Mouse (Mus musculus) left cerebral cortex, adult 2 months (tissue): ENCODE results near the gene Gnao1. TPM values are rescaled to one million over a fixed set of nuclear protein-coding genes. Genes with fewer than 3 reads are reported as not detected.

Source experiments
- DNase-seq, 2 experiments: peaks; one replicate each; pipeline ENCODE4 v3.0.0; 2021 to 2022; ENCODE audit warnings: low spot score in 2 of 2, mixed read lengths in 1 of 2; ENCODE audit errors: extremely low spot score in 1 of 2
- H3K27ac ChIP-seq: fragments of 200-600 bp; 2 replicates; pipeline ENCODE4 v1.8.1; 2022
- H3K4me3 ChIP-seq: fragments of 200-600 bp; 2 replicates; pipeline ENCODE4 v1.8.1; 2022
- CTCF ChIP-seq: fragments of 200-600 bp; IDR thresholded peaks from 2 replicates; pipeline ENCODE4 v1.8.1; 2022; ENCODE audit warnings: antibody characterized with exemption, mild to moderate bottlenecking, moderate library complexity
- intact Hi-C: fragments of 180-260 bp; cut with DNase I; formaldehyde crosslinking; loops from one replicate; pipeline ENCODE4 v1.15.1; 2025
- total RNA-seq, 2 experiments: library from RNA; stranded (reverse); gene quantifications; 2 replicates each; pipeline ENCODE4 v1.2.3; 2021

Gene Gnao1
- total RNA-seq, 2 experiments from 2014 or later, result 679 to 734 TPM

DNA sequence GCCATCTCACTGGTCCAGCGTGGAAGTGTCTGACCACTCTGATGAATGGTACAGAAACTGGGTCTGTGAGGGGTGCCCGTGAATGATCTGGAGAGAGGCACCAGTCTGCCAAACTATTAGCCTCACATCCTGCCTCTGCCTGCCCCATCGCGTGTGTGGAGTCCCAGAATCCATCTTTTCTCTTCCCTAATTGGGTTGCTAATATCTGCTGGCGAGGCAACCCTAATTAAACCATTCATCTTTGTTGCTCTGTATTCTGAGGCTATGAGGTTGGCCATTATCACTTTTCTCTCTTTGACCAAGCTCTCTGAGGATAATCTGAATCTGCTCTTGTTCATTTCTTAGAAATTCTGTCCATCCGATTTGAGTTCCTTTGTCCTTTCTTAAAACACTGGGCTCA is 121.6 kb downstream of the Gnao1 start:
- no peak for TF ChIP-seq CTCF
- Histone ChIP-seq H3K4me3 (no peak overlapping the region), H3K27ac (peak overlapping the region; percentile 6)
- intact Hi-C loops, result loop anchor here (2.0 to 5.0 kb wide), 3 partner anchors 121 to 359 kb away; no protein-coding TSS in a partner anchor
- DNase-seq, result no peak

DNA sequence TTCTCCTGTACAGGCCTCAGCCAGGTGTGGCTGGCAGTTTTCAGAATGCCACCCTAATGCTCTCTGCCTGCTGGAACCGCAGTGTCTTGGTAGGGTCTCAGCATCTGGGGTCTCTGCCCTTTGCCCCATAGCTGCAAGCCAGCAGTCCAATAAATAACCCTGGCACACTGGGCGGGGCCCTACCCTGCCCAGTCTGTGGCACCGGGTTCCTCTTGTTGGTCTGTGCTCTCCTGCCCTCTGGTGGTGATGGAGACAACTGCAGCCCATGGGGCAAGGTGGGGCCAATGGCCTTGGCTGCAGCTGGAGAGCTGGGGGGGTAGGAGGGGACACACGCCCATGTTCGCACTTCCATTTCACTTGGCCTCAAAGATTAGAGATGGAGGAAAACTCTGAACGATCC is 123.1 kb downstream of the Gnao1 start:
- no peak overlapping the region for H3K4me3 ChIP-seq
- intact Hi-C loops, result loop anchor here (2.0 to 5.0 kb wide), 3 partner anchors 272 to 361 kb away; no protein-coding TSS in a partner anchor

DNA sequence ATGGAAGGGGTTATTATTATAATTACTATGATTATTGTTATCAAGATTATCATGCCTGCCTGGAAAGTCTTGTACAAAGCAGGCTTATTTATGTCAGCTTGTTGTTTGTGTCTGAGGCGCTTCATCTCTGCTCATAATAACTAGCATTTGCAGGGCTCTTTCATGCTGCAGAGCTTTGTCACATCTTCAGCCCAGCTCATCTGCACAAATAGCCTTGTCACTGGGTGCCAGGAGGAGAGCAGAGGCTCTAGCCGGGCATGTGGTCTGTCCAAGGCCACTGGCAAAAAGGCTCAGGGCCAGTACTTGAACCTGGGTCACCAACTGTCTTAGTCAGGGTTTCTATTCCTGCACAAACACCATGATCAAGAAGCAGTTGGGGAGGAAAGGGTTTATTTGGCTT is 123.5 kb downstream of the Gnao1 start:
- DNase-seq, result no peak
- Histone ChIP-seq H3K27ac (peak overlapping the region; percentile 85; the same call in 1 of the 2 replicates), H3K4me3 (no peak overlapping the region)
- TF ChIP-seq CTCF, result no peak
- intact Hi-C loops, result loop anchor here (2.0 to 5.0 kb wide), 3 partner anchors 272 to 361 kb away; no protein-coding TSS in a partner anchor

More for the DNA sequence above, 123.1 kb downstream of the Gnao1 start:
- peak overlapping the region; percentile 85 for H3K27ac ChIP-seq
- TF ChIP-seq CTCF, result peak; percentile 98
- peak; percentile 83 to 86 for DNase-seq

DNA sequence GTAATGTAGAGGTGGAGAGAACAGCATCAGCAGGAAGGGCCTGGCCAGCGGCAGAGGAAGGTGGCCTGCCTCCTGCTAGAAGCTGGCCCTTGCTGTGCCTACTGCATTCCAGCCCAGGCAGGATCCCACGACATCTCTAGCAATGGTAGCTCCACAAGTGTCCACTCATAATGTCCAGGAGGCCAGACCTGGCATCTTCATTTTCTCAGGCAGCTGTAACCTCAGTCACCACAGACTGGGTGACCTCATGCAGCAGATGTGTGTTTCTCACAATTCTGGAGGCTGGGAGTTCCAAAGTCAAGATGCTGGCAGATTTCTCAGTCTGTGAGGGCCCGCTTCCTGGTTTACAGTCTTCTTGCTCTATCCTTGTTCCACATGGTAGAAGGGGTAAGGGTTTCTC is 128.4 kb downstream of the Gnao1 start:
- intact Hi-C loops, result no loop called here
- Histone ChIP-seq H3K4me3 (no peak overlapping the region), H3K27ac (no peak overlapping the region)
- DNase-seq, result no peak
- TF ChIP-seq CTCF, result no peak

- Histone ChIP-seq H3K27ac (peak overlapping the region; percentile 22), H3K4me3 (no peak overlapping the region)
- intact Hi-C loops, result no loop called here
- TF ChIP-seq CTCF, result no peak
- DNase-seq, result no peak
Measured at GRCm38 (mm10) chr8:93940542-93941423, 131.0 kb downstream of the Gnao1 start.

- Histone ChIP-seq H3K27ac (peak overlapping the region; percentile 22), H3K4me3 (no peak overlapping the region)
- DNase-seq, result no peak
- TF ChIP-seq CTCF, result peak; percentile 33
- intact Hi-C loops, result no loop called here
Measured at GRCm38 (mm10) chr8:93941636-93942054, 131.9 kb downstream of the Gnao1 start.

DNA sequence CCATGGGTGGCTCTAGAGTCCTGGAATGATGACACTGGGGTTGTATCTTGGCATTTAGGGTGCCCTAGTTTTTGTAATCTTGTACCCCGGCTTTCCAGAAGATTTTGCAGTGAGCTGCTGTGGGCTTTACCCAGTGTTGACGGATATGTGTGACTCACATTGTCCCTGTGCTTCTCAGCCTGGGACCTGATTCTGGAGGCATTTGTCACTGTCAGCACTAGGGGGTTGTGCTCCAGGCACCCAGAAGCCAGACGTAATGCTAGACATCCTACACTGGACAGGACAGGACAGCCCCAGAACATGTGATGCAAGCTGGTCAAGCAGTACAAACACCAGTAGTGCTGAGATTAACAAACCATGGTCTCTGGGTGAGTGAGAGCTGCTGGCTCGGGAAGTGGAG is 136.0 kb downstream of the Gnao1 start:
- Histone ChIP-seq H3K4me3 (no peak overlapping the region), H3K27ac (no peak overlapping the region; the same call in 1 of the 2 replicates)
- no peak for DNase-seq
- no peak for TF ChIP-seq CTCF
- intact Hi-C loops, result no loop called here

- no peak for TF ChIP-seq CTCF
- intact Hi-C loops, result no loop called here
- H3K27ac ChIP-seq, result no peak overlapping the region
- no peak for DNase-seq
- no peak overlapping the region for H3K4me3 ChIP-seq
Measured at GRCm38 (mm10) chr8:93946397-93946796, 136.6 kb downstream of the Gnao1 start.

GRCm38 (mm10) chr8:93950133-93950532 is 140.4 kb downstream of the Gnao1 start:
- Histone ChIP-seq H3K27ac (no peak overlapping the region), H3K4me3 (no peak overlapping the region)
- no peak for DNase-seq
- no peak for TF ChIP-seq CTCF
- intact Hi-C loops, result no loop called here

DNA sequence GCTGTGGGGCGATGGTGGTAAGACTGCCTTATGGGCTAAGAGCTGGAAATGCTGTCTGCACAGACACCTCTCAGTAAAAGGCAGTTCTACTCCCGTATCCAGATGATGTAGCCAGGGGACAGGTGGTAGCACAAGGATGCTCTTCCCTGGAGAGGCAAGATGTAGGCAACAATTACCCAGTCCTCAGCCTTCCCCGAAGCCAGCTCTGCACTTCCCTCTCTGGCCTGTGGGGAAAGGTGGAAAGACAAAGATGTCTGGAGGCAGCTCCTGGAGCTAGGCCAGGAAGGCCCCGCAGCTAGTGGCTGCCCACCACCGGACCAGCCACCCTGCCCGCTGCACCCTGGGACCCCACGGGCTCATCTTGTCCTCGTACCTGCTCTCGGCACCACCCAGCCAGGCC is 142.7 kb downstream of the Gnao1 start:
- DNase-seq, result no peak
- no peak overlapping the region for H3K4me3 ChIP-seq
- intact Hi-C loops, result no loop called here
- TF ChIP-seq CTCF, result peak; percentile 36
- H3K27ac ChIP-seq, result no peak overlapping the region; the same call in 1 of the 2 replicates

- no peak for TF ChIP-seq CTCF
- H3K27ac ChIP-seq, result no peak overlapping the region
- DNase-seq, result no peak
- intact Hi-C loops, result no loop called here
- no peak overlapping the region for H3K4me3 ChIP-seq
Measured at GRCm38 (mm10) chr8:93958402-93958801, 148.6 kb downstream of the Gnao1 start.

DNA sequence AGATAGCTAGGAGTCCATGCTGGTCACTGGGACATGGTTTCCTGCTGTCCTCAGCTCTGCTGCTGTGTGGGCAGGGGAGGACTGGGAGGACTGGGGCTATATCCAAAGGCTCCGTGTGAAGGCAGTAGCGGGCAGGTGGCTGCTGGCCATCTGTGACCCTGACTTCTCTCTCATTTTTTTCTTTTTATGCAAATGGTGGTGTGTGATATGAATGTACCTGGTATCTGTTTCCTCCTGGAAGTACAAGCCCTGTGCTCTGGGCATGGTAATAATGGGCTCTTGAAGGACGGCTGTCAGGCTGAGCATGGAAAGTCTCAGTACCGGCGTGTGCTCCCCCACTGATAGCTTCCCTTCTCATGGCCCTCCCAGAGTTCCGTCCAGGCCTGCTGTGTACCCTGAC is 151.1 kb downstream of the Gnao1 start:
- H3K27ac ChIP-seq, result peak overlapping the region; percentile 2; the same call in 1 of the 2 replicates
- H3K4me3 ChIP-seq, result no peak overlapping the region
- no peak for DNase-seq
- intact Hi-C loops, result no loop called here
- no peak for TF ChIP-seq CTCF
